Mouse (Mus musculus): Measurements from ENCODE around the gene Zmynd11.

- TF ChIP-seq CTCF (IDR thresholded peaks at IDR 0.05) (no peak), EP300 (IDR thresholded peaks at IDR 0.05) (no peak)
These were observed 10.8 kb upstream of the Zmynd11 start for GRCm38 (mm10) chr13:9775901-9776300.
